ENCODE assay signal across 18 mouse cellular contexts in the genomic region with DNA sequence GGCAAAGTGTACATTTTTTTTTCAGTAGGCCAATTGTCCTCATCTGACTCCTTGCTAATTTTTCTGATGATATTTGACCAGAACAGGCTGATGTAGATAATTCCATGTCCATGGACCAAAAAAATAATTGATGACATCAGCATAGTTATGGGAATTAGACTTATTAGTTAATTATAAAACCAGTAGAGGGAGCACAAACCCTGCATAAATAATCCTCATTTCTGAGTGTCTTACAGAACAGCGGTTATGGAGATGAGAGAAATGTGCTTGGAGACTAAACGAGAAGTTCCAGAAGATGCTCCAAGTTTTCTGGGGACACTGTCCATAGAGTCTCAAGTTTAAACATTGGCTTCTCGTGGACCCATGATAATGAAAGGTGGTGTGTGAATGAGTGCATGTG.
DNase-seq lines count a peak whose midpoint lies in the region; ATAC-seq and TF ChIP-seq lines count a peak whose summit lies in the region.
"Had no signal": no experiment of that assay in that cellular context is flagged by ENCODE, and none has a peak within 500 bp of the region (broad histone marks: within the 10 kb centered on the region; RNA-seq: fewer than 3 reads in every experiment).

No protein-coding gene starts in this region.

- peaks cover 17% of the 10 kb centered on the region; the same call in 1 of the 2 replicates for H3K4me1 ChIP-seq in heart, postnatal 0 days (ENCODE audit: control insufficient read depth, insufficient read depth)
- peaks cover 11% of the 10 kb centered on the region; the same call in 1 of the 2 replicates for H3K4me1 ChIP-seq in heart, embryonic 10.5 days
- peaks cover 18% of the 10 kb centered on the region for H3K4me1 ChIP-seq in liver, postnatal 0 days (ENCODE audit: insufficient read depth)
- H3K4me1 ChIP-seq in liver, embryonic 11.5 days (replicated peaks; ENCODE audit: control insufficient read depth, insufficient read depth, low read length), result no peaks in the 10 kb centered on the region
- no peaks in the 10 kb centered on the region for H3K4me1 ChIP-seq in CH12.LX (ENCODE audit: control insufficient read depth in 1 of 2, insufficient read depth in 2 of 2)

- no peak overlapping the region for H3K27ac ChIP-seq in heart, postnatal 0 days (ENCODE audit: low read depth)
- H3K27ac ChIP-seq in heart, embryonic 10.5 days, result no peak overlapping the region
- H3K27ac ChIP-seq in liver, postnatal 0 days (ENCODE audit: low read depth), result no peak overlapping the region
- H3K27ac ChIP-seq in liver, embryonic 11.5 days (ENCODE audit: low read depth, low read length), result no peak overlapping the region
- H3K27ac ChIP-seq in CH12.LX (ENCODE audit: insufficient read depth, low read depth), result no peak overlapping the region
- H3K27ac ChIP-seq: embryonic facial prominence, embryonic 12.5 days; kidney, embryonic 15.5 days; limb, embryonic 12.5 days; liver, embryonic 14.5 days had no signal

- H3K9ac ChIP-seq in heart, postnatal 0 days (replicated peaks; ENCODE audit: low read depth, low read length), result no peak overlapping the region
- no peak overlapping the region for H3K9ac ChIP-seq in liver, postnatal 0 days (replicated peaks)
- H3K9ac ChIP-seq in liver, embryonic 11.5 days (ENCODE audit: low read depth, low read length), result no peak overlapping the region
- H3K9ac ChIP-seq in CH12.LX (ENCODE audit: insufficient read depth, low read depth), result no peak overlapping the region
- H3K9ac ChIP-seq: embryonic facial prominence, embryonic 12.5 days; heart, embryonic 12.5 days; kidney, embryonic 15.5 days; limb, embryonic 12.5 days; liver, embryonic 14.5 days had no signal

- H3K27me3 ChIP-seq in heart, postnatal 0 days (ENCODE audit: control insufficient read depth, insufficient read depth, low read length), result no peaks in the 10 kb centered on the region
- H3K27me3 ChIP-seq in heart, embryonic 10.5 days (ENCODE audit: insufficient read depth, poor library complexity, severe bottlenecking), result no peaks in the 10 kb centered on the region
- H3K27me3 ChIP-seq in liver, postnatal 0 days (ENCODE audit: insufficient read depth, low read length), result no peaks in the 10 kb centered on the region
- no peaks in the 10 kb centered on the region for H3K27me3 ChIP-seq in liver, embryonic 11.5 days (replicated peaks; ENCODE audit: control insufficient read depth, insufficient read depth, low read length)
- no peaks in the 10 kb centered on the region for H3K27me3 ChIP-seq in CH12.LX (replicated peaks)
- H3K27me3 ChIP-seq: embryonic facial prominence, embryonic 12.5 days; heart, embryonic 12.5 days; kidney, embryonic 15.5 days; limb, embryonic 12.5 days had no signal

- in situ Hi-C loops in CH12.LX (cut with MboI; ENCODE audit: low pct_ligation_motif_present, low pct_unique_long_range_greater_than_20kb, low sequenced_read_pairs), result no loop called here

- DNase-seq in heart, postnatal 0 days (ENCODE audit: low spot score), result no peak
- no peak for DNase-seq in heart, embryonic 10.5 days (ENCODE audit: low spot score)
- DNase-seq in liver, postnatal 0 days, result no peak
- no peak for DNase-seq in liver, embryonic 11.5 days (ENCODE audit: low spot score)
- DNase-seq in CH12.LX (ENCODE audit: extremely low read depth), result no peak
- peak; percentile 20 for DNase-seq in brain, adult 2 months (ENCODE audit: low read depth, low spot score)
- DNase-seq in cerebellum, postnatal 36 days, result no peak
- DNase-seq: adrenal gland, adult 8-10 months; cerebellum, adult 2 months; gastrocnemius, postnatal 25 days; heart, postnatal 36 days; lung, postnatal 36 days had no signal

- H3K79me2 ChIP-seq in CH12.LX (replicated peaks; ENCODE audit: control insufficient read depth, extremely low read depth, insufficient read depth, poor library complexity, severe bottlenecking), result no peaks in the 10 kb centered on the region

- H3K4me3 ChIP-seq in heart, postnatal 0 days (ENCODE audit: low read depth, low read length), result no peak overlapping the region
- no peak overlapping the region for H3K4me3 ChIP-seq in heart, embryonic 10.5 days
- H3K4me3 ChIP-seq in liver, postnatal 0 days (ENCODE audit: low read depth, low read length), result no peak overlapping the region
- no peak overlapping the region for H3K4me3 ChIP-seq in liver, embryonic 11.5 days (ENCODE audit: low read depth, low read length)
- no peak overlapping the region for H3K4me3 ChIP-seq in CH12.LX (replicated peaks in 1 of 3; ENCODE audit: low read depth in 2 of 3, low read length in 2 of 3, poor library complexity in 1 of 3)
- H3K4me3 ChIP-seq: embryonic facial prominence, embryonic 12.5 days; heart, embryonic 12.5 days; kidney, embryonic 15.5 days; limb, embryonic 12.5 days had no signal

- TF ChIP-seq CTCF in heart, postnatal 0 days (IDR thresholded peaks at IDR 0.05; ENCODE audit: low read depth), result peak; percentile 23
- TF ChIP-seq CTCF in liver, postnatal 0 days (IDR thresholded peaks at IDR 0.05; ENCODE audit: low read depth), result 0 out of 2 replicates have a peak, but pooled peaks have one; percentile 11
- TF ChIP-seq CTCF in CH12.LX (conservative IDR thresholded peaks at IDR 0.05 in 1 of 2, IDR thresholded peaks at IDR 0.05 in 1 of 2; ENCODE audit: low read depth in 2 of 2, low read length in 2 of 2), result no peak

- TF ChIP-seq EP300 in heart, postnatal 0 days (IDR thresholded peaks at IDR 0.05; ENCODE audit: low read depth), result no peak
- no peak for TF ChIP-seq EP300 in liver, postnatal 0 days (IDR thresholded peaks at IDR 0.05; ENCODE audit: low read depth)
- TF ChIP-seq EP300 in CH12.LX (IDR thresholded peaks at IDR 0.05; ENCODE audit: low read length), result no peak

- no peaks in the 10 kb centered on the region for H3K9me3 ChIP-seq in heart, postnatal 0 days (replicated peaks; ENCODE audit: control insufficient read depth, low read length)
- no peaks in the 10 kb centered on the region for H3K9me3 ChIP-seq in heart, embryonic 10.5 days
- no peaks in the 10 kb centered on the region for H3K9me3 ChIP-seq in liver, postnatal 0 days (ENCODE audit: low read length)
- no peaks in the 10 kb centered on the region for H3K9me3 ChIP-seq in liver, embryonic 11.5 days (ENCODE audit: control insufficient read depth, low read length)
- H3K9me3 ChIP-seq in CH12.LX (replicated peaks; ENCODE audit: low read length), result peaks cover 35% of the 10 kb centered on the region
- H3K9me3 ChIP-seq: embryonic facial prominence, embryonic 12.5 days; heart, embryonic 12.5 days; kidney, embryonic 15.5 days; limb, embryonic 12.5 days had no signal

- TF ChIP-seq RAD21 in CH12.LX (IDR thresholded peaks at IDR 0.05; ENCODE audit: low read depth, low read length), result no peak

- no peak for TF ChIP-seq POLR2A in CH12.LX (IDR thresholded peaks at IDR 0.05; ENCODE audit: low read depth, low read length)

- H3K36me3 ChIP-seq in heart, postnatal 0 days (replicated peaks; ENCODE audit: control insufficient read depth, insufficient read depth, low read length), result no peaks in the 10 kb centered on the region
- no peaks in the 10 kb centered on the region for H3K36me3 ChIP-seq in heart, embryonic 10.5 days
- no peaks in the 10 kb centered on the region for H3K36me3 ChIP-seq in liver, postnatal 0 days (replicated peaks; ENCODE audit: insufficient read depth, low read length)
- H3K36me3 ChIP-seq in liver, embryonic 11.5 days (ENCODE audit: control insufficient read depth, insufficient read depth, low read length), result no peaks in the 10 kb centered on the region
- H3K36me3 ChIP-seq in CH12.LX (replicated peaks in 1 of 2; ENCODE audit: control insufficient read depth in 1 of 2, insufficient read depth in 1 of 2, low read length in 1 of 2), result no peaks in the 10 kb centered on the region
- H3K36me3 ChIP-seq: embryonic facial prominence, embryonic 12.5 days; G1E; heart, embryonic 12.5 days; kidney, embryonic 15.5 days; limb, embryonic 12.5 days had no signal

- no peak for ATAC-seq in heart, postnatal 0 days (ENCODE audit: insufficient read depth, low read depth)
- ATAC-seq in liver, postnatal 0 days, result no peak
- no peak for ATAC-seq in liver, embryonic 11.5 days (replicated peaks; ENCODE audit: low FRiP score)

- H3K4me2 ChIP-seq in heart, postnatal 0 days (ENCODE audit: low read depth, low read length), result no peak overlapping the region
- no peak overlapping the region for H3K4me2 ChIP-seq in liver, postnatal 0 days (ENCODE audit: low read depth, low read length)
- no peak overlapping the region for H3K4me2 ChIP-seq in liver, embryonic 11.5 days
- no peak overlapping the region for H3K4me2 ChIP-seq in CH12.LX (ENCODE audit: insufficient read depth, low read depth, poor library complexity, severe bottlenecking)
- H3K4me2 ChIP-seq: embryonic facial prominence, embryonic 12.5 days; heart, embryonic 12.5 days; kidney, embryonic 15.5 days; limb, embryonic 12.5 days had no signal

- dilution Hi-C loops in CH12.LX (cut with MboI; ENCODE audit: extremely low pct_ligation_motif_present, extremely low pct_unique_long_range_greater_than_20kb, low sequenced_read_pairs), result no loop called here

- 60% methylated on average over 3 of the region's 3 CpGs for WGBS in heart, postnatal 0 days
- 83% methylated on average over 3 of the region's 3 CpGs for WGBS in heart, embryonic 10.5 days
- WGBS in liver, postnatal 0 days (ENCODE audit: insufficient replicate concordance), result 58% methylated on average over 3 of the region's 3 CpGs
- WGBS in liver, embryonic 11.5 days, result 69% methylated on average over 3 of the region's 3 CpGs

TF ChIP-seq in CH12.LX, 34 proteins besides CTCF, POLR2A, EP300 and RAD21:
- 0 out of 2 replicates have a peak, but pooled peaks have one; percentile 28 for TF ChIP-seq MAFK (IDR thresholded peaks at IDR 0.05; ENCODE audit: insufficient replicate concordance, low read length)
- no peak for TF ChIP-seq PAX5 (IDR thresholded peaks at IDR 0.05; ENCODE audit: low read length)
- TF ChIP-seq BHLHE40 (IDR thresholded peaks at IDR 0.05; ENCODE audit: low read depth, low read length), result no peak
- no peak for TF ChIP-seq RCOR1 (conservative IDR thresholded peaks at IDR 0.05; ENCODE audit: low read depth, low read length)
- no peak for TF ChIP-seq MAZ (IDR thresholded peaks at IDR 0.05; ENCODE audit: low read depth, low read length)
- TF ChIP-seq ETS1 (conservative IDR thresholded peaks at IDR 0.05; ENCODE audit: low read depth, low read length), result no peak

Comparison
In these comparisons a context has a peak if more than half of its experiments do, and no peak if none do; other contexts are left out.
1. CTCF ChIP-seq: peak in heart, postnatal 0 days (single experiment) and liver, postnatal 0 days (single experiment); none in CH12.LX (0 of 2).